In the genomic region with DNA sequence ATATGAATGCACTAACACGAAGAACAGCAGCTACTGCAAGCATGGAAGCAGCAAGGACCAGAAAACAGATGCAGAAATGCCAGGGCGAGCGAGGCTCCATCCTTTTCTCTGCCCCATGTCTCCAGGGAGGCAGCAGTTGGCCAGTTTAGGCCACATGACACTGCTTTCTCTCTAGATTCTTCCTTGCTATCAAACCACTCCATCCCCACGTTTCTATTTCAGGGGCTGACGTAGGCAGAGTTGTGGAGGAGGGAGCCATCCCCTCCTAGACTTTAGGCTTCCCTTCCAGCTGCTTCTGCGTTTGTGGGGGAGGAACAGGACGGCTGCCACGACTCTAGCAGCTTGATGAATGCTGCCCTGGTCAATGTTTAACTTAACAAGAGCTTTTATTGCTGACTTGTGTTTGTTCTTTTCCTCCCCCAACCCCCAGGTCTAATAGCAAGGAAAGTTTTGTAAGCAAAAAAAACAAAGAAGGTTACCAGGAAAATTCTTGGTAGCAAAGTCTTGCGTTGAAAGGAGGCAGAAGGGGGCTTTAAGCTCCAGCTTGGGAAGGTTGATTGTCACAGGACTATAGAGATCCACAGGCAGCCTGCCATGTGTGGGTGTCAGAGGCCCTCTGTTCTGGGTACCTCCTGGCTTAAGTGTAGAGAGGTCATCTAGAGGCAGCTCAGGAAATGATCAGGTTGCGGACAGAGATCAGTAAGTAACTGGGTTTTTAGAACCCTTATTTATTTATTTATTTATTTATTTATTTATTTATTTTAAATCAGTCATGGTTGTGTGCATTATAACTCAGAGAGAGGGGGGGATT, we compare ENCODE assay signal across 8 mouse cellular contexts.
DNase-seq lines count a peak whose midpoint lies in the region; ATAC-seq lines count a peak whose summit lies in the region.

No protein-coding gene starts in this region.

- no peaks in the 10 kb centered on the region for H3K27me3 ChIP-seq in embryonic facial prominence, embryonic 15.5 days
- H3K27me3 ChIP-seq in liver, embryonic 12.5 days (replicated peaks), result no peaks in the 10 kb centered on the region
- H3K27me3 ChIP-seq in neural tube, embryonic 15.5 days (replicated peaks), result no peaks in the 10 kb centered on the region

- no peaks in the 10 kb centered on the region for H3K36me3 ChIP-seq in embryonic facial prominence, embryonic 15.5 days
- H3K36me3 ChIP-seq in liver, embryonic 12.5 days, result no peaks in the 10 kb centered on the region
- no peaks in the 10 kb centered on the region for H3K36me3 ChIP-seq in neural tube, embryonic 15.5 days

- peaks cover 18% of the 10 kb centered on the region; the same call in 1 of the 2 replicates for H3K4me1 ChIP-seq in embryonic facial prominence, embryonic 15.5 days
- peaks cover 26% of the 10 kb centered on the region for H3K4me1 ChIP-seq in liver, embryonic 12.5 days
- peaks cover 27% of the 10 kb centered on the region for H3K4me1 ChIP-seq in neural tube, embryonic 15.5 days

- no peaks in the 10 kb centered on the region for H3K9me3 ChIP-seq in embryonic facial prominence, embryonic 15.5 days (replicated peaks)
- H3K9me3 ChIP-seq in liver, embryonic 12.5 days (replicated peaks), result no peaks in the 10 kb centered on the region
- H3K9me3 ChIP-seq in neural tube, embryonic 15.5 days (replicated peaks), result no peaks in the 10 kb centered on the region

- peak; percentile 68 for ATAC-seq in embryonic facial prominence, embryonic 15.5 days (ENCODE audit: insufficient number of reproducible peaks, low FRiP score, low TSS enrichment, low read depth)
- ATAC-seq in liver, embryonic 12.5 days, result peak; percentile 66
- ATAC-seq in neural tube, embryonic 15.5 days (ENCODE audit: low FRiP score), result peak; percentile 52; the same call in 1 of the 2 replicates
- no peak for ATAC-seq in granulocyte monocyte progenitor cell, adult 5-6 weeks (replicated peaks; ENCODE audit: poor library complexity, severe bottlenecking)

- H3K4me3 ChIP-seq in embryonic facial prominence, embryonic 15.5 days (replicated peaks), result no peak overlapping the region
- no peak overlapping the region for H3K4me3 ChIP-seq in liver, embryonic 12.5 days
- no peak overlapping the region for H3K4me3 ChIP-seq in neural tube, embryonic 15.5 days (replicated peaks)

- H3K27ac ChIP-seq in embryonic facial prominence, embryonic 15.5 days (replicated peaks), result peak overlapping the region; percentile 58
- peak overlapping the region; percentile 58 for H3K27ac ChIP-seq in liver, embryonic 12.5 days
- peak overlapping the region; percentile 60 for H3K27ac ChIP-seq in neural tube, embryonic 15.5 days (replicated peaks)

- H3K9ac ChIP-seq in embryonic facial prominence, embryonic 15.5 days, result no peak overlapping the region
- no peak overlapping the region for H3K9ac ChIP-seq in liver, embryonic 12.5 days
- H3K9ac ChIP-seq in neural tube, embryonic 15.5 days (replicated peaks), result no peak overlapping the region

- H3K4me2 ChIP-seq in embryonic facial prominence, embryonic 15.5 days (replicated peaks), result no peak overlapping the region
- H3K4me2 ChIP-seq in liver, embryonic 12.5 days, result peak overlapping the region; percentile 12; the same call in 1 of the 2 replicates
- no peak overlapping the region for H3K4me2 ChIP-seq in neural tube, embryonic 15.5 days

- WGBS in embryonic facial prominence, embryonic 15.5 days, result 30% methylated on average over 10 of the region's 10 CpGs
- 30% methylated on average over 10 of the region's 10 CpGs for WGBS in liver, embryonic 12.5 days (ENCODE audit: insufficient replicate concordance)
- 21% methylated on average over 10 of the region's 10 CpGs for WGBS in neural tube, embryonic 15.5 days

- intact Hi-C loops in heart, postnatal 14 days (cut with DNase I), result loop anchor here (5.0 kb wide), 1 partner anchor 186 kb away; no protein-coding TSS in a partner anchor

- peak; percentile 95 for DNase-seq in brain, adult 2 months (ENCODE audit: low read depth, low spot score)
- DNase-seq in heart, postnatal 14 days, result peak; percentile 57 to 70
- peak; percentile 82 to 88 for DNase-seq in kidney, postnatal 4 days
- no peak for DNase-seq in cerebellum, postnatal 36 days

Comparison
In these comparisons a context has a peak if more than half of its experiments do, and no peak if none do; other contexts are left out.
1. DNase-seq: peak in brain, adult 2 months (single experiment), heart, postnatal 14 days (2 of 2) and kidney, postnatal 4 days (2 of 2); none in cerebellum, postnatal 36 days (0 of 2).
2. Peak in every context shown above with its lines, with median percentiles within 50 percentile points of each other: H3K27ac ChIP-seq.